Mouse (Mus musculus): ENCODE data around the gene Thoc7.
A peak's percentile ranks its signal among the peaks of the same experiment; 100 is the strongest.

The Thoc7 gene

DNA sequence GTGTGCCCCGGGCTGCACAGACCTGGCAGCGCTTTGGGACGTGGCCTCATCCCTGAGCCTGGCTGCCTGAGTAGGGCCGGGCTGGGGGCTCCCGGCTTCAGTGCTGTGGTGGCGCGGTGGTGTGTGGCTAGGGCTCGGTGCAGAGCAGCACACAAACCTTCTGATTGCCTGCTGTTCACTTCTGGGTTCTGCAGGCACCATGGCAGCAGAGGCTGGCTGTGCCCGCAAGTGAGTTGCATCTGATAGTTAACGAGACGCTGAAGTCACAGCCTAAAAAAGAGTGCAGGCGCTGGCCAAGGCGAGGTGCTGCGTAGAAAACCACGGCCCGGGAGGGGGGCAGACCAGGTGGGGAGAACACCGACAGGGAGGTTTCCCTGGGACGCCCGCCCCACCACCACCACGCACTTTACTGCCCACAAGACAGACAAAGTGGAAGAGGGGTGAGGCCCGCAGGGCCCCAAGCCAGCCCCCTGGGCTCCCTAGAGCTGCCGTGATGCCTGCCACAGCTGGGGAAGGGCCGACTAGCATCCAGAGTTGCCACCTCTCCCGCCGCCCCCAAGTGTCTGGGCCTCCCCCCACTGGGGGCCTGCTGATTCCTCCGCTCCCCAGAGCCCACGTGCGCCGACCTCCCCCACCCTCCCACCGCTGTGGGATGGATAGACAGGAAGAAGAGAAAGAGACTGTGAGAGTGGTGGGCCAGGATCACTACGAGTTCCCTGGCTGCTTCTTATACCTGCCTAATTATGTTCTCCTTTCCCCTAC is 28.2 kb downstream of the Thoc7 start:
- DNase-seq (ENCODE audit: low spot score) = no peak

DNA sequence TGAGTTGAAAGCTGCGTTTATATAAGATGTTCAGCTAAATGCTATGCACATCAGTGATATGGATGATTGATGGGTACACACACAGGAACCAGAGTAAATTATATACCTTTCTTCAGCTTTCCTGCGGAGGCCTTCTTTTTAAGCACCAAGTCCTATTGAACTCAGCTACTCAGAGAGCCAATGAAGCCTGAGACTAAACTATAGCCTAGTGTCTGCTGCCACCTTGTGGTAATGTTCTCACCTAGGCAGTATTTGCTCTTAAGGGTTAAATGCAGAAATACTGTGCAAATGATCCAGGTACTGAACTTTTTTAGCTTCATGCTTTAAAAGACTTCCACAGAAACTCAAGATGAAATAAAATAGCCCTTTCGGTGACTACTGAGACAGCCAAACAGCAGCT is 44.0 kb downstream of the Thoc7 start:
- DNase-seq (ENCODE audit: low spot score) = peak; percentile 76

DNA sequence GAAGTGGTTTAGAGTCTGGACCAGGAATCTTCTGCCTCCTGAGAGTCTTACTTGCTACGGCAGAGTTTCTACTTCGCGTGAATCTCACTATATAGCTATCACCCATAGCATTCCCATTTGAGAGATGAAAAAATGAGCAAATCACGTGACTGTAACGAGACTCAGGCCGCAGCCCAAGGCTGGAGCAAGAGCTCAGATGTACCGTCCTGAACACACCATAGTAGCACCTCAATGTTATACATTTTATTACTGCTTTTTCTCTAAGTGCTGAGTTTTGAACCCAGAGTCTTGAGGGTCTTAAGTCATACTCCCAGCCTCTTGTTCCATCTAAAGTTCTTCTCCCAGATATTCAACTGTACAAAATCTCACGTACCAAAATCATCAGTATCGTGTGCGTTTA is 44.4 kb downstream of the Thoc7 start:
- DNase-seq (ENCODE audit: low spot score) = no peak

DNA sequence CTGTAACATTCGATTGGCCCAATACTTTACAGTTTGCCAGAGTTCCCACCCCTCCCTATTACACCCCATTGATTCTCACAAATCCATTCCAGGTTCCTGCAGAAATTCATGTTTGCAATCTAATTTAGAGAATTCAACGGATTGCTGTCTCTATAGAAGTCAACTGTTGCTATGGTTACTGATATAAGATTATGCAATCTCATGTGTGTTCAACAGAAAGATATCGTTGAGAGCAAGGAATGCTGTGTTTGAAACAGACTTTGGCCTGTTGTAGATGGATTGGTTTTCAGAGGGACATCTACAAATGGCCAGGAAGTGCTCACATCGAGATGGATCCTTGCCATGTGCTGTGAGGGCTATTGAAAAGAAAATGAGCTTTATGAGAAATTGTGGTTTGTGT is 46.4 kb downstream of the Thoc7 start:
- DNase-seq (ENCODE audit: low spot score) = no peak

DNA sequence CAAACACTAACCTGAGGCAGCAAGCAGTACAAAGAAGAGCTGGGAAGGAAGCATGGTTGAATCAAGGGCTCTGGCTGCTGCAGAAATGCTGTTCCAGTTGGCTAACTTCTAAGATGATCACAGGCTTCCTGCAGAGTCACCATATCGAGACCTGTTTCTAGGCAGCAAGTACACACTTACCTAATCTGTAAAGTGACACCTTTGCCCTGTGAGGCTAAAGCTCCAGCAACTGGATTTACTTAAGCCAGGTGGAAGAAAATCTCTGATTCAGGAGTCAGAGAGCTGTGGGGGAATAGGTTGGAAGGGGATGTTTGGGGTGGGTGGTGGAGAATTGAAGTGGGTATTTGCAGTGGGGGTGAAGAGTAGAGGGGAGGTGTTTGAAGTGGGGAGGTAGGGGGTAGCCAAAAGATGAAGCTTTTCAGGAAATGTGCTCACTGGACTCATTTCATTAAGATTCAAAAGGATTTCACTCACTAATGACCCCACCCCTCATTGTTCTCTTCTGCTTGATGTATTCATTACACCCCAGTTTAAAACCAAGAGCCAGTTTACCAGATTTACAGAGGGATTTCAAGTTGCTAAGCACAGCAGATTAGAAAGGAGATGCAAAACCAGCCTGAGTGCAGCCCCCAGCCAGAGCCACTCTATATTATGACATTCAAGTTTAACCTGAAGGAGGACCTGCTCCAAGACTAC is 47.1 kb downstream of the Thoc7 start, which contains the start of gene Gm281:
Gene Gm281, minus strand, starts transcription at position 92 of the 696 bp plus-strand sequence.
- DNase-seq (ENCODE audit: low spot score) = no peak

DNA sequence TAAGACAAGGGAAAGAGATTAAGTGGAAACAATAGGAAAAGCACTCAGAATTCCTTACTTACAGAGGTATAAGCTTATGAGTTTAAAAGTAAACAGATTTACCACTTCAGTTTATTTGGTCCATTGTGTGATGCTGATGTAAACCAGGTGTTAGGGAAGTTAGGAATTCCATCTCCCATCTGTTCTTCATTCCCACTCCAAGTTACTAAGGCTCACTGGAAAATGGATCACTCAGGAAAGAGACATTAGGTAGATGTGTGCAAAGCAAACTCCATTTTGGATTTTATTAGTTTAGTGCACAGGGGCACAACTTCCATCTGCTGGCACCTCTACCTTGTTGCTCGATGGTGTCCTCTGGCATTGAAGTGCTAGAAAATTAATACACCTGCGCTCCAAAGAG is 51.5 kb downstream of the Thoc7 start:
- DNase-seq (ENCODE audit: low spot score) = no peak

DNA sequence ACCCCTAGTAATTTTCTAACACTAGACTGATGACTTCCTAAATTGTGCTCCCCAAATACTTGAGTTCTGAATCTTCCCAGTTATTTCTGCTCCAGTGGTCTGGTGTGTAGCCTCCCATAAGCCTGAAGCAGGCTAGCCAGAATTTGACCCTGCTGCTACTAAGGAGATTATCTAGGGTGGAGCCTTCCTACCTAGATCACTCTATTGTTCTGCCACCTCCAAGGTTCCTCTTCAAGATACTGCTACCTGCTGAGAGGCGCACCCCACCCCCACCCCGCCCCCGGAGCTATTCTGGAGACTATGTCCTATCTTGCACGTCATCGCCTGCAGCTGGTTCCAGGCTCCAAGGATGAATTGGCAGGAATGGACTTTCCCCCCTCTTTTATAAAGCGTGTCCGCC is 54.5 kb downstream of the Thoc7 start:
- DNase-seq (ENCODE audit: low spot score) = no peak

DNA sequence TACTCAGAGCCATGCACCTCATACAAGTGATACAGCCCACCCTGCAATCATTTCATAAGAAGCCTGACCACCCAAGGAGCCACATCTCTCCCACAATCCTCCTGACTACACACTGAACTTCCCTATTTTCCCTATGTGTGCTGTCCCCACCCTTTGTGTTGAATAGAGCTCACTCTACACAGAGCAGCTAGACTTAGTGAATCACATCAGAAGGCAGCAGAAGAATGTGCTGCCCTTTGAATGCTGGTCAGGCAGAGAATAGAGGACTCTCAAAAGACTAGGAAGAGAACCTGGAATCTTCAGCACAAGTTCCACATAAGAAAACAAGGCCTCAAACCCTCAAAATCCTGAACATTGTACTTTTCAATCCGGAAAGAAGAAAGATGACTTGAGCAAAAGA is 55.2 kb downstream of the Thoc7 start:
- DNase-seq (ENCODE audit: low spot score) = no peak

DNA sequence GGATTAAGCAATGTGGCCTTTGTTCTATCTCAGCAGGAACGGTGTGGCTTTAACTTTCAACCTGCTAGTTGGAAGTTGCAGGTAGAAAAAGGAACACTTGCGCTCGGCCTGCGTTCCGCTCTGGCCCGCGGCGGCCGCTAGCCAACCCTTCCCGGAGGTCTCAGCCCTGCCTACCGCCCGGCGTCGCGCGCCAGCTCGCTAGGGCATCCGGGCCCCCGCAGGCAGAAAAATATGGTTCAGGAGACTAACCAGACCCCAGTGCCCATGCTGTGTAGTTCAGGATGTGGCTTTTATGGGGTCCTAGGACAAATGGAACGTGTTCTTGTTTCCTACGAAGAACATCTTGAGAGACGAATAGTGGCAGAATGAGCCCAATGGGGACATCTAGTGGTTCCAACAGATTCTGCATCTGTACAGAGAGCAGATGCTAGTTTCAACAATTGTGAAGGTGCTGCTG is 60.0 kb downstream of the Thoc7 start:
- peak; percentile 75 for DNase-seq (ENCODE audit: low spot score)

Data from layer of hippocampus, adult 11-12 months (tissue).